Mouse (Mus musculus) adrenal gland (tissue): ENCODE measurements around the gene Ccdc187.

Experiments
- intact Hi-C: fragments of 180-260 bp; cut with DNase I; formaldehyde crosslinking; loops from one replicate; pipeline ENCODE4 v1.15.1; 2025

The Ccdc187 gene

GRCm38 (mm10) chr2:26227788-26228187 is 66.6 kb downstream of the Ccdc187 start:
- intact Hi-C loops, result loop anchor here (5.0 kb wide), 2 partner anchors 40 to 75 kb away; no protein-coding TSS in a partner anchor

DNA sequence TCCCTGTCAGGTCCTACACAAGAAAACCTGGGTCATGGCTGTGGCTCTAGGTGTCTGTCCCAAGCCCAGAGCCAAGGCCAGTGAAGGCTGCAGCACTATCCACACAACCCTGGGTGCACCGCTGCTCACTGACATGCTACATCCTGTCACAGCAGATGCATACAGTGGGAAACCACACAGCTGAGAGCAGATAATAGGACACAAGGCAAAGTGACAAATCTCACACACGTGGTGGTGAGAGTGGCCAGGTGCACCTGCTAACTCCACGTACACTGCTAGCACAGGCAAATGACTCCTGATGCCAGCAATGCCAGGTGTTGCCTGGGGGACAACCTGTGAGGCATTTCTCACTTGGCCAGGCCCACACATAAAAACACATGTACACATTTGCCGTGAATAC is 69.1 kb downstream of the Ccdc187 start:
- intact Hi-C loops, result loop anchor here (5.0 kb wide), 2 partner anchors 38 to 73 kb away; no protein-coding TSS in a partner anchor

DNA sequence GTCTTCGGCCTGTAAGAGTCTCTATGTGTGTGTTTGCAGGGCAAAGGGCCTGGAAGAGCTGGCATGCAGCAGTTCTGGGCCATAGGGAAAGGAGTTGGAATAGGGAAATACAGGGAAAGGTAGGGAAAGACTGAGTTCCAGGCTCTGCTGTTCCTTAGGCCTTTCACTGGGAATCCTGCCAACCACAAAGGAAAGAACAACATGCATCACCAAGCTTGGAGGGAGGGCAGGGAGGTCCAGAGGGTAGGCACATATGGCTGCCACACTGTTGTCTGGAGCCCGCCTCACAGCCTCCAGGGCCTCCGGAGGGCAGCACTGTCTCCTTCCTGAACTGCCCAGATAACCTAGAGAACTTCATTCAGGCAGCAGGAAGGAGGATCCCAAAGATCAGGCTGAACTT is 70.4 kb downstream of the Ccdc187 start:
- intact Hi-C loops, result no loop called here

- intact Hi-C loops, result no loop called here
Observed at GRCm38 (mm10) chr2:26214526-26214925, 79.8 kb downstream of the Ccdc187 start.

DNA sequence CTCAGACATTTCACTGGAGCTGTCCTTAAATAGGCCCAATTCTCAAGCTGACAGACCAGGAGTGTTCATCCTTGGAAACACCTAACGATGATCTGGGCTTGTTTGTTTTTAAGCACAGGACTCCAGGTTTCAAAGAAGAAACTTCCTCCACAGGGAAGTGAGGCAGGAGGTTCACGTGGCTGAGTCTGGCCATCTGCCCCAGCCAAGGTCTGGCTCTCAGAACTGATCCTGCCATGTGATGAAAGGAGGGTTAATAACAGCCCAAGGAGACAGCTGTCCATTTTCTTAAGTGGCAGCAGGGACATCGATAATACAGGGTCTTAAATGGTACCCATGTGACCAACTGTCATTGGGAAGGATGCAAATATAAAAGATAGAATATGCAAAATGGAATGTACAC is 84.8 kb downstream of the Ccdc187 start:
- intact Hi-C loops, result no loop called here

- intact Hi-C loops, result no loop called here
Observed at GRCm38 (mm10) chr2:26208126-26208789, 86.1 kb downstream of the Ccdc187 start, which contains the start of gene Lhx3. Lhx3 (minus strand) TSS chr2:26208289.

DNA sequence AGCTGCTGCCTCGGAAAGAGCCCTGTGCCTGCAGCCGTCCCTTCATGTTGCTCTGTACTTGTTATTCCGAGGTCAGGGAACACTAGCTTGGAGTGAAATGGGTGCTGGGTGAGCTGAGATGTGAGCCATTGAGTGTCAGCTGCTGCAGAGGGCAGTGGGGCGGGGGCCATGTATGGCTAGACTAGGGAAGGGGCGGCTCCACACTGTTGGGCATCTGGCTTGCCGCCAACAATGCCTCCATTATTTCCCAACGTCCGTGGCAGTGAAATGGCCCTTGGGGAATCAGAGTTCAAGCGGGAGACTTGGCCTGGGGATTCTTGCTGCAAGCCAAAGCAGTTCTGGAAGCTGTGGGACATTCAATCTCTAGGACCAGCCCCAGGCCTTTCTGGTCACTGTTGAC is 86.8 kb downstream of the Ccdc187 start:
- intact Hi-C loops, result no loop called here

- intact Hi-C loops, result no loop called here
Observed at GRCm38 (mm10) chr2:26205761-26206160, 88.6 kb downstream of the Ccdc187 start.

DNA sequence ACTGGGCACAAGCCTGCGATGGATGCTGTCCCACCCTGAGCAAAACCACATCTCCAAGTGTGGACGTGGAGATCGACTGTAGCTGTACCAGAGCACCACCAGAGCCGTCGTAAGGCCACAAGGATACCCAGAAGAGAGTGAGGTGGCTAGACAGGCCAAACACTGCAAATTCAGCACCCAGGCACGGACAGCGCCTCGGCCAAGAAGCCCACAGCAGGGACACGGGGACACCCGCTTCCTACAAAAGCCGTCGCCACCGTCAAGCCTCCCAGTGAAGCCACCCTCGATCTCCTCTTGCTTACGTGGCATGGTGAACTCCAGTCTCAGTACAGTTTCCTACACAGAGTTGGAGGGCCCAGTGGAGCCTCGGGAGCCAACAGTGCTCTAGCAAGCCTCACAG is 89.2 kb downstream of the Ccdc187 start:
- intact Hi-C loops, result no loop called here

GRCm38 (mm10) chr2:26202849-26203475 is 91.4 kb downstream of the Ccdc187 start:
- intact Hi-C loops, result no loop called here

- intact Hi-C loops, result no loop called here
Observed at GRCm38 (mm10) chr2:26201926-26202848, 92.2 kb downstream of the Ccdc187 start.

DNA sequence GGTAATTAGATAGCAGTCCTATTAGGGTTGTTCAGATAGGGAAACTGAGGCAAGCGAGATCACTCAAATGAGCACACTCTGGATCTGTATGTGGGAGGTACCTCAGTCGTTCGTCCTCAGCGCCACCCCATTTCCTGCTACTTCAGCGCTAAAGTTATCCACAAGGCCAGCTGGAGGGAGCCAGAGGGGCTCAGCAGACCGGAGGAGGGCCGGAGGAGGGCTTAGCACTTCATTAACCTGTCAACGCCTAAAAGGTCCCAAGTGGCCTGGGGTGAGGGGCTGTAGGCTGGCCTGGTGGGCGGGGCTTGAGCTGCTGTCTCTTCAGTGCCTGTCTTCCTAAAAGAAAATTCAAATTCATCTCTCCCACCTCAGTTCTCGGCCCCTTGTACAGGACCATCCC is 95.9 kb downstream of the Ccdc187 start:
- intact Hi-C loops, result no loop called here

DNA sequence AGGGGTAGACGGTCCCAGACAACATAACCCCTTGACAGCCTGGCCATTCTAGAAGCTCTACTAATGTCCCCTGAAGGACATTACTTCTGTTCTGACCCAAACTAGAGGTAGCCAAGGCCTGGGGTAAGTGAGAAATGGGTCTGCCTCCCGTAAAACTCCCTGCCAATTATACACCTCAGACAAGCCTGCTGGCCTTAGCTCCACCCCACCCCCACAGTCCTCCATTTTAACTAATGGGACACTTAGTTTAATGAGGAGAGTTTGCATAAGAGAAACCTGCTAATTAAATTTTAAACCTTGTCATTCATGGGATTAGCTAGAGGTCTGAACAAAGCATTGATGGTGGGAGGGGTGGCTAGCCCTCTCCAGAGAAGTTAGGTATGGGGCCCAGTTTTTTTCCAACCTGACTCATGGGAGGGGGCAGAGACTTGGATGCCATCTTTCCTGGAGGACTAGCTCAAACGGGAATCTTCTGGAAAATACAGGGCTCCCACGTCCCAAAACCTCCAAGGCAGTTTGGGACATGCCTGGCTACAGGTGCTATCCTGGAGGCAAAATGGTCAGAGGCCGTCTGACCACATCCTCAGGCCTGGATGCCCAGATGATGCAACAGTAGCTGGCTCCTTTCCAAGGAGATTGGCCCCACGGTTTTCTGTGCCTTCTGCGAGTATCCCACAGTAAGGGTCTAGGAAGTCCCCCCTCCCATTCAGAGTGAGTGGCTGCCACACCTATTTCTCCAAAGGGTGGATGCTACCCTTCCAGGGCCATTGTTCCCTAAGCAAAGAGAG is 99.6 kb downstream of the Ccdc187 start:
- intact Hi-C loops, result no loop called here
